Mouse (Mus musculus) B cell, adult 67 days (primary cell): ENCODE measurements around the gene Ccdc167. TPM values are rescaled to one million over a fixed set of nuclear protein-coding genes. Genes with fewer than 3 reads are reported as not detected.

Experiments used
- total RNA-seq, 2 experiments: library from RNA; stranded (reverse); gene quantifications; 4 replicates each; pipeline ENCODE4 v1.2.4; 2023

Gene Ccdc167
- total RNA-seq = 10 to 100 TPM; 13.9 to 23.3 TPM

GRCm38 (mm10) chr17:29716732-29717445 is at the start of gene Ccdc167:
Ccdc167 (minus strand) TSS chr17:29717044.

GRCm38 (mm10) chr17:29660076-29660761 is 56.6 kb downstream of the Ccdc167 start, which contains the start of gene Cmtr1:
Cmtr1 (plus strand) TSS chr17:29660595.

Other genes starting within 250 kb of the Ccdc167 start
- 100 to 1,000 TPM; 157 to 170 TPM for gene Pim1, start 226.3 kb downstream of the Ccdc167 start, total RNA-seq
- gene Gm17657, start 167.4 kb downstream of the Ccdc167 start, total RNA-seq = not detected
- gene Tbc1d22b, start 167.3 kb downstream of the Ccdc167 start, total RNA-seq = 10 to 100 TPM; 23.1 to 23.8 TPM
- not detected for gene Tmem217, start 164.7 kb downstream of the Ccdc167 start, total RNA-seq
- gene Rnf8, start 102.3 kb downstream of the Ccdc167 start, total RNA-seq = 10 to 100 TPM; 52.1 to 59.8 TPM
- gene Gm28043, start 102.2 kb downstream of the Ccdc167 start, total RNA-seq = 10 to 100 TPM; 23.0 TPM
- gene Cmtr1, start 56.4 kb downstream of the Ccdc167 start, total RNA-seq = 100 to 1,000 TPM; 229 to 264 TPM